Mouse (Mus musculus) myocyte (in vitro differentiated cells): ENCODE data around the gene Zfp260. TPM values are rescaled to one million over a fixed set of nuclear protein-coding genes. Genes with fewer than 3 reads are reported as not detected.

Experiments used
- H3K27me3 ChIP-seq: one replicate; pipeline ENCODE4 v1.6.1; 2011; ENCODE audit not compliant: control insufficient read depth, insufficient read depth, insufficient read length
- H3K36me3 ChIP-seq: one replicate; pipeline ENCODE4 v1.6.1; 2011; ENCODE audit not compliant: control insufficient read depth, insufficient read depth
- H3K4me2 ChIP-seq: one replicate; pipeline ENCODE4 v1.6.1; 2011; ENCODE audit warnings: low read depth, control low read depth
- H3K4me3 ChIP-seq: one replicate; pipeline ENCODE4 v1.5.1; 2011; ENCODE audit warnings: mild to moderate bottlenecking, control low read depth, moderate library complexity
- H3K79me2 ChIP-seq: one replicate; pipeline ENCODE4 v1.6.1; 2011; ENCODE audit not compliant: control insufficient read depth, insufficient read depth
- H3ac ChIP-seq: one replicate; pipeline ENCODE4 v1.6.1; 2011; ENCODE audit not compliant: control insufficient read depth, insufficient read length
- CEBPB ChIP-seq: IDR thresholded peaks from 2 replicates; pipeline ENCODE4 v1.6.1; 2011; ENCODE audit warnings: mild to moderate bottlenecking, moderate library complexity; ENCODE audit not compliant: poor library complexity, insufficient read depth, severe bottlenecking
- E2F4 ChIP-seq: IDR thresholded peaks from one replicate; pipeline ENCODE4 v1.6.1; 2011; ENCODE audit warnings: mild to moderate bottlenecking, control low read depth, moderate library complexity; ENCODE audit not compliant: insufficient read depth
- MAX ChIP-seq: IDR thresholded peaks from one replicate; pipeline ENCODE4 v1.6.1; 2011; ENCODE audit warnings: low read depth, mild to moderate bottlenecking, control low read depth
- MYOD1 ChIP-seq, 3 experiments: IDR thresholded peaks; one replicate each; pipeline ENCODE4 v1.6.1; 2011; ENCODE audit warnings: control low read depth in 2 of 3, low read depth in 2 of 3, mild to moderate bottlenecking in 2 of 3, moderate library complexity in 1 of 3; ENCODE audit not compliant: insufficient read length in 2 of 3, control insufficient read depth in 1 of 3
- MYOG ChIP-seq, 3 experiments: IDR thresholded peaks; one replicate each; pipeline ENCODE4 v1.6.1; 2011; ENCODE audit warnings: control low read depth in 2 of 3, low read depth in 2 of 3, mild to moderate bottlenecking in 2 of 3; ENCODE audit not compliant: insufficient read length in 2 of 3, control insufficient read depth in 1 of 3, insufficient read depth in 1 of 3
- POLR2A ChIP-seq: IDR thresholded peaks from one replicate; pipeline ENCODE4 v1.6.1; 2011; ENCODE audit warnings: low read depth, mild to moderate bottlenecking, control low read depth, moderate library complexity; ENCODE audit not compliant: insufficient read length
- POLR2AphosphoS2 ChIP-seq: IDR thresholded peaks from one replicate; pipeline ENCODE4 v1.6.1; 2011; ENCODE audit warnings: low read depth, control low read depth; ENCODE audit not compliant: insufficient read length
- REST ChIP-seq: IDR thresholded peaks from one replicate; pipeline ENCODE4 v1.6.1; 2011; ENCODE audit warnings: mild to moderate bottlenecking, control low read depth, moderate library complexity; ENCODE audit not compliant: insufficient read depth, insufficient read length
- SRF ChIP-seq: IDR thresholded peaks from one replicate; pipeline ENCODE4 v1.6.1; 2011; ENCODE audit warnings: low read depth; ENCODE audit not compliant: control insufficient read depth, insufficient read length
- TCF12 ChIP-seq: IDR thresholded peaks from one replicate; pipeline ENCODE4 v1.6.1; 2011; ENCODE audit warnings: mild to moderate bottlenecking, control low read depth; ENCODE audit not compliant: poor library complexity, insufficient read depth, severe bottlenecking
- TCF3 ChIP-seq: IDR thresholded peaks from one replicate; pipeline ENCODE4 v1.6.1; 2011; ENCODE audit warnings: low read depth, control low read depth; ENCODE audit not compliant: insufficient read length
- USF1 ChIP-seq: IDR thresholded peaks from one replicate; pipeline ENCODE4 v1.6.1; 2011; ENCODE audit warnings: low read depth, mild to moderate bottlenecking, control low read depth, moderate library complexity
- polyA plus RNA-seq: library from polyadenylated mRNA; unstranded; fragments of >200 nt; fragmentation: generic; extraction: Trizol; gene quantifications from one replicate; pipeline ENCODE4 v1.2.1, GENCODE M21; 2012; ENCODE audit warnings: missing spikeins

Zfp260 gene
- polyA plus RNA-seq, 1 experiment, result 11.3 TPM

GRCm38 (mm10) chr7:30143555-30144209, 49.1 kb downstream of the Zfp260 start:
- Histone ChIP-seq H3K4me2 (no peak overlapping the region), H3ac (no peak overlapping the region), H3K36me3 (no peaks in the 10 kb centered on the region), H3K79me2 (no peaks in the 10 kb centered on the region), H3K27me3 (no peaks in the 10 kb centered on the region), H3K4me3 (no peak overlapping the region)
- TF ChIP-seq TCF3, result no peak
- no peak for TF ChIP-seq CEBPB
- no peak for TF ChIP-seq SRF
- TF ChIP-seq USF1, result no peak
- TF ChIP-seq TCF12, result no peak
- no peak for TF ChIP-seq POLR2A
- TF ChIP-seq E2F4, result no peak
- TF ChIP-seq MYOD1 (IDR thresholded peaks at IDR 0.05; ENCODE audit: control insufficient read depth in 1 of 3, insufficient read length in 2 of 3, low read depth in 2 of 3), result no peak
- no peak for TF ChIP-seq MAX
- TF ChIP-seq POLR2AphosphoS2, result no peak
- TF ChIP-seq MYOG (IDR thresholded peaks at IDR 0.05; ENCODE audit: control insufficient read depth in 1 of 3, insufficient read depth in 1 of 3, insufficient read length in 2 of 3, low read depth in 2 of 3), result no peak
- TF ChIP-seq REST, result no peak

GRCm38 (mm10) chr7:30147011-30147410, 52.4 kb downstream of the Zfp260 start:
- no peak overlapping the region for H3K4me3 ChIP-seq
- no peaks in the 10 kb centered on the region for H3K79me2 ChIP-seq
- H3K36me3 ChIP-seq, result no peaks in the 10 kb centered on the region
- H3K4me2 ChIP-seq, result no peak overlapping the region
- H3K27me3 ChIP-seq, result no peaks in the 10 kb centered on the region
- no peak overlapping the region for H3ac ChIP-seq
- TF ChIP-seq MYOD1 (IDR thresholded peaks at IDR 0.05; ENCODE audit: control insufficient read depth in 1 of 3, insufficient read length in 2 of 3, low read depth in 2 of 3), result no peak
- TF ChIP-seq TCF3, result no peak
- TF ChIP-seq POLR2AphosphoS2, result no peak
- TF ChIP-seq REST, result no peak
- TF ChIP-seq E2F4, result no peak
- TF ChIP-seq POLR2A, result no peak
- no peak for TF ChIP-seq TCF12
- TF ChIP-seq CEBPB, result no peak
- no peak for TF ChIP-seq USF1
- no peak for TF ChIP-seq SRF
- TF ChIP-seq MYOG (IDR thresholded peaks at IDR 0.05; ENCODE audit: control insufficient read depth in 1 of 3, insufficient read depth in 1 of 3, insufficient read length in 2 of 3, low read depth in 2 of 3), result no peak
- no peak for TF ChIP-seq MAX

GRCm38 (mm10) chr7:30154040-30154439, 59.5 kb downstream of the Zfp260 start:
- no peak overlapping the region for H3K4me3 ChIP-seq
- TF ChIP-seq E2F4 (no peak), USF1 (no peak), POLR2A (no peak), POLR2AphosphoS2 (no peak), CEBPB (no peak), TCF12 (no peak), TCF3 (no peak), MYOG (IDR thresholded peaks at IDR 0.05; ENCODE audit: control insufficient read depth in 1 of 3, insufficient read depth in 1 of 3, insufficient read length in 2 of 3, low read depth in 2 of 3) (no peak), MAX (no peak), MYOD1 (IDR thresholded peaks at IDR 0.05; ENCODE audit: control insufficient read depth in 1 of 3, insufficient read length in 2 of 3, low read depth in 2 of 3) (no peak), REST (no peak), SRF (no peak)
- no peaks in the 10 kb centered on the region for H3K79me2 ChIP-seq

GRCm38 (mm10) chr7:30155507-30155906, 60.9 kb downstream of the Zfp260 start:
- no peak overlapping the region for H3K4me2 ChIP-seq
- peaks cover 26% of the 10 kb centered on the region for H3K36me3 ChIP-seq
- no peak for TF ChIP-seq POLR2AphosphoS2
- no peak for TF ChIP-seq E2F4
- no peak overlapping the region for H3K4me3 ChIP-seq
- no peak overlapping the region for H3ac ChIP-seq
- peaks cover 5% of the 10 kb centered on the region for H3K79me2 ChIP-seq
- H3K27me3 ChIP-seq, result no peaks in the 10 kb centered on the region

More at GRCm38 (mm10) chr7:30154040-30154439, 59.5 kb downstream of the Zfp260 start:
- no peaks in the 10 kb centered on the region for H3K27me3 ChIP-seq
- H3K36me3 ChIP-seq, result peaks cover 14% of the 10 kb centered on the region
- H3K4me2 ChIP-seq, result no peak overlapping the region
- no peak overlapping the region for H3ac ChIP-seq

Other genes starting within 250 kb of the Zfp260 start
- 0.96 TPM for gene Zfp940, start 241.1 kb upstream of the Zfp260 start, polyA plus RNA-seq
- 1.7 TPM for gene Zfp420, start 234.8 kb upstream of the Zfp260 start, polyA plus RNA-seq
- 3.9 TPM for gene Zfp27, start 188.2 kb upstream of the Zfp260 start, polyA plus RNA-seq
- 2.4 TPM for gene Zfp383, start 186.6 kb upstream of the Zfp260 start, polyA plus RNA-seq
- 1.5 TPM for gene Zfp74, start 140.7 kb upstream of the Zfp260 start, polyA plus RNA-seq
- gene Zfp568, start 110.8 kb upstream of the Zfp260 start, polyA plus RNA-seq, result 27.4 TPM
- 0.97 TPM for gene Zfp14, start 43.4 kb upstream of the Zfp260 start, polyA plus RNA-seq
- gene Zfp82, start 21.9 kb upstream of the Zfp260 start, polyA plus RNA-seq, result 2.8 TPM
- gene Gm26920, start 4.4 kb upstream of the Zfp260 start, polyA plus RNA-seq, result 0.32 TPM
- gene Zfp566, start 4.2 kb upstream of the Zfp260 start, polyA plus RNA-seq, result 4.3 TPM
- 1.1 TPM for gene Zfp382, start 27.2 kb downstream of the Zfp260 start, polyA plus RNA-seq
- gene Zfp146, start 75.0 kb downstream of the Zfp260 start, polyA plus RNA-seq, result 13.2 TPM
- 112 TPM for gene Cox7a1, start 89.4 kb downstream of the Zfp260 start, polyA plus RNA-seq
- gene Capns1, start 104.0 kb downstream of the Zfp260 start, polyA plus RNA-seq, result 622 TPM
- 174 TPM for gene Polr2i, start 137.2 kb downstream of the Zfp260 start, polyA plus RNA-seq
- 147 TPM for gene Tbcb, start 137.5 kb downstream of the Zfp260 start, polyA plus RNA-seq
- not detected for gene Ovol3, start 140.9 kb downstream of the Zfp260 start, polyA plus RNA-seq
- 0.02 TPM for gene Thap8, start 185.3 kb downstream of the Zfp260 start, polyA plus RNA-seq
- gene Wdr62, start 185.6 kb downstream of the Zfp260 start, polyA plus RNA-seq, result 5.0 TPM
- 19.4 TPM for gene Clip3, start 197.0 kb downstream of the Zfp260 start, polyA plus RNA-seq
- gene Alkbh6, start 213.9 kb downstream of the Zfp260 start, polyA plus RNA-seq, result 33.9 TPM
- 1.2 TPM for gene Syne4, start 220.0 kb downstream of the Zfp260 start, polyA plus RNA-seq
- gene E130208F15Rik, start 227.0 kb downstream of the Zfp260 start, polyA plus RNA-seq, result 4.0 TPM
- 13.6 TPM for gene Sdhaf1, start 229.1 kb downstream of the Zfp260 start, polyA plus RNA-seq